Mouse (Mus musculus): ENCODE data around the gene Npas4.

DNA sequence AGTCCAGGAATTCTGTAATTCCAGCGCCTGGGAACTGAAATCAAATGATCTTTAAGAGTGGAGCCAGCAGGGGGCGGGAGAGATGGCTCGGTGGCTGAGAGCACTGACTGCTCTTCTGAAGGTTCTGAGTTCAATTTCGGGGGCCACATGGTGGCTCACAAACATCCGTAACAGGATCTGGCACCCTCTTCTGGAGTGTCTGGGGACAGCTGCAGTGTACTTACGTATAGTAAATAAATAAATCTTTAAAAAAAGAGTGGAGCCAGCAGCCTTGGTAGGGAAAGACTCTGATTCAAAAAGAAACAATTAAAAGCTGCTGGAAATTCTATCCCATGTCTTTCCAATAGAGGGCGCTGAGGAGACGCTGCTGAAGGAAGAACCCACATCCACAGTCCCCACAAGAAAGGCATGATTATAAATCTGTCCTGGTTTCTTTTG is 24.9 kb upstream of the Npas4 start:
- TF ChIP-seq CTCF (IDR thresholded peaks at IDR 0.05; ENCODE audit: low read depth, low read length) (peak; percentile 70), POLR2AphosphoS5 (IDR thresholded peaks at IDR 0.05; ENCODE audit: insufficient replicate concordance, low read depth, low read length) (no peak), GATA1 (IDR thresholded peaks at IDR 0.05; ENCODE audit: borderline replicate concordance, low read length) (no peak), GATA2 (IDR thresholded peaks at IDR 0.05; ENCODE audit: borderline replicate concordance, low read depth, low read length) (no peak), TAL1 (conservative IDR thresholded peaks at IDR 0.05; ENCODE audit: low read depth, low read length) (no peak)
